Mouse (Mus musculus): ENCODE results near the gene Gm5741. TPM values are rescaled to one million over a fixed set of nuclear protein-coding genes. Genes with fewer than 3 reads are reported as not detected.

The Gm5741 gene
- total and polyA plus RNA-seq, 3 experiments, result not detected

DNA sequence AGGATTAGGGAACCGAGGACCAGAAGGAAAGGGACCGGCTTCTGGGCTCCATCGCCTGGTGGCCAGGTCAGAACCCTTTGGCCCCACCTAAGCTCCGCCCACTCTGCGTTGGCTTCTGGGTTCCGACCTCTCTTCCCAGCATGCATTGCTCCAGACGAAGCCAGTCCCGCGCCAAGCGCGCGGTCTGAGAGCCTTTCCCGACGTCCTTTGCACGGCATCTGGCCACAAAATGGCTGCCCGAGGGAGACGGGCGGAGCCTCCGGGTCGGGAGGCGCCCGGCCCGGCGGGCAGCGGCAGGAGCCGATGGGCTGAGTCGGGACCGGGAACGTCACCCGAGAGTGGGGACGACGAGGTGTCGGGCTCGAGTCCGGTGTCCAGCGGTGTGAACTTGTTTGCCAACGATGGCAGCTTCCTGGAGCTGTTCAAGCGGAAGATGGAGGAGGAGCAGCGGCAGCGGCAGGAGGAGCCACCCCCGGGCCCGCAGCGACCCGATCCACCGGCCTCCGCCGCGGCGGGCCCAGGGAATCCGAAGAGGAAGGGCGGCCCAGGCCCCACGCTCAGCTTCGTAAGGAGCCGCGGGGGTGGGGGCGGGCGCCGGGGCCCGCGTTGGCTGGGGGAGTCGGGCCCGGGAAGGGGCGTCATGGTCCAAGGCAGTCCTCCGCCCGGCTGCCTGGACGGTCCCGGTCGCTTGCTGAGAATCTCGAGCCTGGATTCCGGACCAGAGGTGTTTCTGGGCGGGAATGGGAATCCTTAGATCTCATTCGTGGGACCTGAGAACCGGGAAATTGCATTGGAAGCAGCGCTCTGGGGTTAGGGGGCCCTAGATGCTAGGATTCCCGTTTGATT lies 40.9 kb downstream of the Gm5741 start, which contains the start of gene Trir:
Gene Trir, plus strand, starts transcription at position 154 of the 846 bp plus-strand sequence.
- peak; percentile 88 for TF ChIP-seq EP300 (IDR thresholded peaks at IDR 0.05; ENCODE audit: insufficient read depth, low read depth, low read length)
- peak; percentile 96 for TF ChIP-seq POLR2A (IDR thresholded peaks at IDR 0.05; ENCODE audit: insufficient read depth, low read depth, low read length)
- peak; percentile 46 for TF ChIP-seq CTCF (IDR thresholded peaks at IDR 0.05)
- Histone ChIP-seq H3K4me1 (ENCODE audit: control insufficient read depth, insufficient read depth, low read length) (peaks cover 15% of the 10 kb centered on the region), H3K27ac (peak within 1 kb of the TSS; percentile 100), H3K27me3 (ENCODE audit: control insufficient read depth, insufficient read depth, low read length) (no peaks in the 10 kb centered on the region), H3K9ac (ENCODE audit: low read depth, low read length) (peak within 1 kb of the TSS; percentile 90), H3K4me3 (peak within 1 kb of the TSS; percentile 87), H3K36me3 (ENCODE audit: control insufficient read depth, insufficient read depth, low read length) (no peaks in the 10 kb centered on the region), H3K79me2 (replicated peaks; ENCODE audit: control insufficient read depth, insufficient read depth, low read length) (peaks cover 5% of the 10 kb centered on the region; the same call in 1 of the 2 replicates)
- under 1% methylated on average over 75 of the region's 75 CpGs for WGBS
- intact Hi-C loops (cut with DNase I), result loop anchor here (10.0 kb wide), 1 partner anchor 52 kb away; the partner anchor contains the start of gene Junb
- DNase-seq, result peak; percentile 98

DNA sequence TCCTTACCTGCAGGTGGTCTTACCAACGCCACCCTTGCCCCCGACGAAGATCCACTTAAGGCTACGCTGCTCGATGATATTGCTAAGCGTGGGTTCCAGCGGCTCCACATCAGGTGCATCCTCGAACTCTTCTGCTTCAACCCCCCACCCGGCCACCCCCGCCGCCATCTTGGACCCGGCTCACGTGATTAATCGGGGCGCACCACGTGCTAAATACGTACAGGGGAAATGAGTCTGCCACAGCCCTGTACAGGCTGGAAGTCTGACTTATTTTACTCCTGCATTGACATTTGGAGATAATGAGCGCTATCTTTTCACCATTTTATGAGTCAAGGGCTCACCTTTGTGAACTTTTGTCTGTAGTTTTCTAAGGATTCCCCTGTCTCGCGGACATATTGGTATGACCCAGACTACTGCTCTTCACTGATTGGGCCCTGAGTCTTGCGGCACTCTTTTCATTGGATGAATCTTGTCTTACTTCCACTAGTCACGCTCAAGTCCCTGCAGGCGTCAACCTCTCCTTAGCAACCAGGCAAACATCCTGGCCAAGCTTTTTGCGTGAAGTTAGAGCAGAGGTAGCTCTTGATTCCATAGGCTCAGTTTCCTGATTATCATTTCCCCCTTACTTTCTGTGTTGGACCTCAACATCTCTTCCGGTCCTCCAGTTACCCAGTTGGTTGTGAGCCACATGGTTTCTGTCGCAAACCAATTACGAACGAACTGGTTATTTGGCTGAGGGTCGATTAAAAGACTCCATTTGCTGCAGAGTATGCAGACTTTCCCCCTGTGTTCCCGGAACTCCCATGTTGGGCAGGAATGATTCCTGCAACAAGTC lies 42.5 kb downstream of the Gm5741 start, which contains the start of gene Asna1:
Gene Asna1, minus strand, starts transcription at position 184 of the 835 bp plus-strand sequence.
- Histone ChIP-seq H3K27ac (peak within 1 kb of the TSS; percentile 100), H3K4me3 (peak within 1 kb of the TSS; percentile 66), H3K36me3 (ENCODE audit: control insufficient read depth, insufficient read depth, low read length) (no peaks in the 10 kb centered on the region), H3K4me1 (ENCODE audit: control insufficient read depth, insufficient read depth, low read length) (peaks cover 15% of the 10 kb centered on the region), H3K27me3 (ENCODE audit: control insufficient read depth, insufficient read depth, low read length) (no peaks in the 10 kb centered on the region), H3K79me2 (replicated peaks; ENCODE audit: control insufficient read depth, insufficient read depth, low read length) (peaks cover 5% of the 10 kb centered on the region; the same call in 1 of the 2 replicates), H3K9ac (ENCODE audit: low read depth, low read length) (peak within 1 kb of the TSS; percentile 92)
- intact Hi-C loops (cut with DNase I), result loop anchor here (10.0 kb wide), 1 partner anchor 51 kb away; the partner anchor contains the start of gene Junb
- TF ChIP-seq EP300 (IDR thresholded peaks at IDR 0.05; ENCODE audit: insufficient read depth, low read depth, low read length) (peak; percentile 43; the same call in 1 of the 2 replicates), POLR2A (IDR thresholded peaks at IDR 0.05; ENCODE audit: insufficient read depth, low read depth, low read length) (peak; percentile 54; the same call in 1 of the 2 replicates), CTCF (IDR thresholded peaks at IDR 0.05) (no peak)
- DNase-seq, result peak; percentile 86 to 87
- WGBS, result 3% methylated on average over 30 of the region's 30 CpGs

DNA sequence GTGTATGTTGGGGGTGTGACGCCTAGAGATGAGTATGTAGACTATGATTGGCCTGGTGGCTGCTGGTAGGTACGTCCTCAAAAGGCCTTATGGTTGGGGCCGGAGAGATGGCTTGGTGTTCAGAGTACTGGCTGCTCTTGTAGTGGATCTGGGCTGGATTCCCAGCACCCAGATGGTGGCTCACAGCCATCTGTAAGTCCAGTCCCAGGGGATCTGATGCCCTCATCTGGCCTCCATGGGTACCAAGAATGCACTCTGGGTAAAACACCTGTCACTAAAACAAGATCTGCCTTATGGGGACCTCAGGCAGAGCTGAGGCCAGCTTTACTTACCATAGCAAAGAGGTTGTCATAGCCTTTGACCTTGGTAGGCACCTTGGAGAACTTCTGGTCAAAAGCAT lies 43.9 kb downstream of the Gm5741 start:
- intact Hi-C loops (cut with DNase I), result loop anchor here (10.0 kb wide), 1 partner anchor 49 kb away; the partner anchor contains the start of gene Junb
- Histone ChIP-seq H3K9ac (ENCODE audit: low read depth, low read length) (no peak overlapping the region), H3K36me3 (ENCODE audit: control insufficient read depth, insufficient read depth, low read length) (no peaks in the 10 kb centered on the region)

DNA sequence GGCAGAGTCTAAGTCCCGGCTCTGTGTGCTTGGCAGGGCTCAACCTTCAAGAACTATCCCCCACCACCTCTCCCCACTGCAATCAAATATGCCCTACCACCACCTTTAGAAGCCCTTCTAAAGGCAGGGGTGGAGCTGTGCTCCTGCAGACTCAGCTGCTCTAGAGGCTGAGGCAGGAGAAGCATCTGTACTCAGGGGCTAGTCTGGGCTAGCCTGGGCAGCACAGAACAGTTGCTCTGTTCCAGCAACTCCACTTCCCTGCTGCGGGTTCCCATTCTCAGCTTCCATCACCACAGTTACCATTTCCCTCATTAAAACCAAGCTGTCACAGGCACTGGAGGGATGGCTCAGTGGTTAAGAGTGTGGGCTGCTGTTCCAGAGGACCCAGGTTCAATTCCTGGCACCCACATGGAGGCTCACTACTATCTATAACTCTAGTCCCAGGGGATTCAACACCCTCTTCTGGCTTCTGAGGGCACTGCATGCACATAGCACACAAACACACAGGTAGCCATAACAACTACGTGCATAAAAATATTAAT lies 46.2 kb downstream of the Gm5741 start:
- H3K27me3 ChIP-seq (ENCODE audit: control insufficient read depth, insufficient read depth, low read length), result no peaks in the 10 kb centered on the region
- 98% methylated on average over 3 of the region's 3 CpGs for WGBS
- peaks cover 7% of the 10 kb centered on the region for H3K4me1 ChIP-seq (ENCODE audit: control insufficient read depth, insufficient read depth, low read length)
- no peak overlapping the region for H3K9ac ChIP-seq (ENCODE audit: low read depth, low read length)
- no peak for DNase-seq
- H3K27ac ChIP-seq, result no peak overlapping the region
- TF ChIP-seq POLR2A (IDR thresholded peaks at IDR 0.05; ENCODE audit: insufficient read depth, low read depth, low read length) (no peak), CTCF (IDR thresholded peaks at IDR 0.05) (peak; percentile 8; the same call in 1 of the 2 replicates)
- peaks cover 2% of the 10 kb centered on the region; the same call in 1 of the 2 replicates for H3K79me2 ChIP-seq (replicated peaks; ENCODE audit: control insufficient read depth, insufficient read depth, low read length)
- intact Hi-C loops (cut with DNase I), result loop anchor here (10.0 kb wide), 1 partner anchor 47 kb away; the partner anchor contains the start of gene Junb
- no peaks in the 10 kb centered on the region for H3K36me3 ChIP-seq (ENCODE audit: control insufficient read depth, insufficient read depth, low read length)
- no peak overlapping the region for H3K4me3 ChIP-seq

More for the DNA sequence above, 43.9 kb downstream of the Gm5741 start:
- Histone ChIP-seq H3K4me1 (ENCODE audit: control insufficient read depth, insufficient read depth, low read length) (peaks cover 14% of the 10 kb centered on the region), H3K79me2 (replicated peaks; ENCODE audit: control insufficient read depth, insufficient read depth, low read length) (peaks cover 5% of the 10 kb centered on the region; the same call in 1 of the 2 replicates), H3K27ac (no peak overlapping the region), H3K27me3 (ENCODE audit: control insufficient read depth, insufficient read depth, low read length) (no peaks in the 10 kb centered on the region), H3K4me3 (no peak overlapping the region)
- no peak for DNase-seq
- TF ChIP-seq EP300 (IDR thresholded peaks at IDR 0.05; ENCODE audit: insufficient read depth, low read depth, low read length), result no peak
- TF ChIP-seq CTCF (IDR thresholded peaks at IDR 0.05), result no peak
- TF ChIP-seq POLR2A (IDR thresholded peaks at IDR 0.05; ENCODE audit: insufficient read depth, low read depth, low read length), result no peak
- 89% methylated on average over 3 of the region's 3 CpGs for WGBS

Small RNA genes lying within 50 kb of the gene (microRNA-seq; reads per million reads assigned to microRNA genes)
- gene Gm23388 (0 to 1.1 reads per million in 2 experiments), gene Mir7070 (0 reads per million in 2 experiments)

Other genes starting within 250 kb of the Gm5741 start
- gene Dand5, start 245.2 kb downstream of the Gm5741 start, total RNA-seq (2021), result 10 to 100 TPM; 11.2 to 12.3 TPM
- 6.1 and 7.6 TPM in 2 replicates for gene Dand5, start 245.2 kb downstream of the Gm5741 start, polyA plus RNA-seq (2012; rRNA removed)
- gene Gadd45gip1, start 236.5 kb downstream of the Gm5741 start, total RNA-seq (2021), result 10 to 100 TPM; 27.4 to 29.7 TPM
- 13.4 and 21.2 TPM in 2 replicates for gene Gadd45gip1, start 236.5 kb downstream of the Gm5741 start, polyA plus RNA-seq (2012; rRNA removed)
- 10 to 100 TPM; 85.1 to 87.6 TPM for gene Rad23a, start 227.3 kb downstream of the Gm5741 start, total RNA-seq (2021)
- 77.3 and 101 TPM in 2 replicates for gene Rad23a, start 227.3 kb downstream of the Gm5741 start, polyA plus RNA-seq (2012; rRNA removed)
- gene Calr, start 221.0 kb downstream of the Gm5741 start, total RNA-seq (2021), result 100 to 1,000 TPM; 352 to 416 TPM
- gene Calr, start 221.0 kb downstream of the Gm5741 start, polyA plus RNA-seq (2012; rRNA removed), result 154 and 269 TPM in 2 replicates
- 10 to 100 TPM; 21.8 to 24.5 TPM for gene Farsa, start 211.0 kb downstream of the Gm5741 start, total RNA-seq (2021)
- gene Farsa, start 211.0 kb downstream of the Gm5741 start, polyA plus RNA-seq (2012; rRNA removed), result 32.5 and 41.4 TPM in 2 replicates
- 1 to 10 TPM; 2.6 to 4.3 TPM for gene Syce2, start 195.9 kb downstream of the Gm5741 start, total RNA-seq (2021)
- 0.33 and 0.64 TPM in 2 replicates for gene Syce2, start 195.9 kb downstream of the Gm5741 start, polyA plus RNA-seq (2012; rRNA removed)
- gene Gcdh, start 174.1 kb downstream of the Gm5741 start, total RNA-seq (2021), result 10 to 100 TPM; 71.5 to 89.9 TPM
- 134 and 148 TPM in 2 replicates for gene Gcdh, start 174.1 kb downstream of the Gm5741 start, polyA plus RNA-seq (2012; rRNA removed)
- gene Klf1, start 166.1 kb downstream of the Gm5741 start, total RNA-seq (2021), result under 1 TPM in 1 of 2 experiments, not detected in 1; 0.16 TPM
- gene Klf1, start 166.1 kb downstream of the Gm5741 start, polyA plus RNA-seq (2012; rRNA removed), result 0.08 and 0.23 TPM in 2 replicates
- 1 to 10 TPM; 6.5 to 9.6 TPM for gene Dnase2a, start 159.4 kb downstream of the Gm5741 start, total RNA-seq (2021)
- gene Dnase2a, start 159.4 kb downstream of the Gm5741 start, polyA plus RNA-seq (2012; rRNA removed), result 9.2 and 10.9 TPM in 2 replicates
- gene Mast1, start 130.6 kb downstream of the Gm5741 start, total RNA-seq (2021), result under 1 TPM; 0.07 to 0.10 TPM
- gene Mast1, start 130.6 kb downstream of the Gm5741 start, polyA plus RNA-seq (2012; rRNA removed), result 0.16 and 0.18 TPM in 2 replicates
- not detected for gene Rtbdn, start 121.0 kb downstream of the Gm5741 start, total RNA-seq (2021)
- gene Rtbdn, start 121.0 kb downstream of the Gm5741 start, polyA plus RNA-seq (2012; rRNA removed), result not detected in 2 replicates
- 1 to 10 TPM; 1.3 to 2.1 TPM for gene Gm49661, start 98.5 kb downstream of the Gm5741 start, total RNA-seq (2021)
- gene Gm49661, start 98.5 kb downstream of the Gm5741 start, polyA plus RNA-seq (2012; rRNA removed), result not detected in 2 replicates
- gene Prdx2, start 98.4 kb downstream of the Gm5741 start, total RNA-seq (2021), result 100 to 1,000 TPM; 591 to 662 TPM
- gene Prdx2, start 98.4 kb downstream of the Gm5741 start, polyA plus RNA-seq (2012; rRNA removed), result 464 and 584 TPM in 2 replicates
- gene Rnaseh2a, start 98.2 kb downstream of the Gm5741 start, total RNA-seq (2021), result 10 to 100 TPM; 38.1 to 50.5 TPM
- gene Rnaseh2a, start 98.2 kb downstream of the Gm5741 start, polyA plus RNA-seq (2012; rRNA removed), result 33.7 and 46.3 TPM in 2 replicates
- 10 to 100 TPM; 10.4 to 19.0 TPM for gene Junb, start 89.3 kb downstream of the Gm5741 start, total RNA-seq (2021)
- gene Junb, start 89.3 kb downstream of the Gm5741 start, polyA plus RNA-seq (2012; rRNA removed), result 13.1 and 17.3 TPM in 2 replicates
- 1 to 10 TPM; 2.0 TPM for gene Hook2, start 77.4 kb downstream of the Gm5741 start, total RNA-seq (2021)
- gene Hook2, start 77.4 kb downstream of the Gm5741 start, polyA plus RNA-seq (2012; rRNA removed), result 2.3 and 2.4 TPM in 2 replicates
- gene Best2, start 53.5 kb downstream of the Gm5741 start, total RNA-seq (2021), result not detected
- gene Best2, start 53.5 kb downstream of the Gm5741 start, polyA plus RNA-seq (2012; rRNA removed), result not detected in 2 replicates
- gene Asna1, start 42.7 kb downstream of the Gm5741 start, total RNA-seq (2021), result 10 to 100 TPM; 58.5 to 71.8 TPM
- gene Asna1, start 42.7 kb downstream of the Gm5741 start, polyA plus RNA-seq (2012; rRNA removed), result 104 and 133 TPM in 2 replicates
- 10 to 100 TPM; 81.5 to 94.1 TPM for gene Trir, start 41.2 kb downstream of the Gm5741 start, total RNA-seq (2021)
- 47.2 and 54.3 TPM in 2 replicates for gene Trir, start 41.2 kb downstream of the Gm5741 start, polyA plus RNA-seq (2012; rRNA removed)
- gene Tnpo2, start 31.1 kb downstream of the Gm5741 start, total RNA-seq (2021), result 10 to 100 TPM; 26.8 to 28.4 TPM
- 26.8 and 34.8 TPM in 2 replicates for gene Tnpo2, start 31.1 kb downstream of the Gm5741 start, polyA plus RNA-seq (2012; rRNA removed)
- 1 to 10 TPM; 2.4 to 2.5 TPM for gene Fbxw9, start 7.9 kb downstream of the Gm5741 start, total RNA-seq (2021)
- 9.3 and 10.5 TPM in 2 replicates for gene Fbxw9, start 7.9 kb downstream of the Gm5741 start, polyA plus RNA-seq (2012; rRNA removed)
- gene Dhps, start 3.8 kb upstream of the Gm5741 start, total RNA-seq (2021), result 10 to 100 TPM; 26.1 to 29.4 TPM
- gene Dhps, start 3.8 kb upstream of the Gm5741 start, polyA plus RNA-seq (2012; rRNA removed), result 31.5 and 33.2 TPM in 2 replicates
- 10 to 100 TPM; 39.0 to 41.4 TPM for gene Wdr83os, start 12.8 kb upstream of the Gm5741 start, total RNA-seq (2021)
- gene Wdr83os, start 12.8 kb upstream of the Gm5741 start, polyA plus RNA-seq (2012; rRNA removed), result 99.3 and 108 TPM in 2 replicates
- gene Wdr83, start 13.3 kb upstream of the Gm5741 start, total RNA-seq (2021), result 10 to 100 TPM; 29.4 to 30.2 TPM
- 39.2 and 44.2 TPM in 2 replicates for gene Wdr83, start 13.3 kb upstream of the Gm5741 start, polyA plus RNA-seq (2012; rRNA removed)
- gene Man2b1, start 15.3 kb upstream of the Gm5741 start, total RNA-seq (2021), result 10 to 100 TPM; 25.4 to 26.8 TPM
- 37.3 and 42.3 TPM in 2 replicates for gene Man2b1, start 15.3 kb upstream of the Gm5741 start, polyA plus RNA-seq (2012; rRNA removed)
- 1 to 10 TPM; 1.6 to 2.6 TPM for gene Zfp791, start 55.1 kb upstream of the Gm5741 start, total RNA-seq (2021)
- 1.00 and 1.2 TPM in 2 replicates for gene Zfp791, start 55.1 kb upstream of the Gm5741 start, polyA plus RNA-seq (2012; rRNA removed)
- not detected for gene Cks1brt, start 83.9 kb upstream of the Gm5741 start, total RNA-seq (2021)
- not detected in 2 replicates for gene Cks1brt, start 83.9 kb upstream of the Gm5741 start, polyA plus RNA-seq (2012; rRNA removed)
- gene Olfr371, start 158.0 kb upstream of the Gm5741 start, total RNA-seq (2021), result not detected
- gene Olfr371, start 158.0 kb upstream of the Gm5741 start, polyA plus RNA-seq (2012; rRNA removed), result not detected in 2 replicates
- 1 to 10 TPM; 5.2 to 5.5 TPM for gene Orc6, start 231.7 kb upstream of the Gm5741 start, total RNA-seq (2021)
- 6.1 and 7.1 TPM in 2 replicates for gene Orc6, start 231.7 kb upstream of the Gm5741 start, polyA plus RNA-seq (2012; rRNA removed)
- gene Vps35, start 231.8 kb upstream of the Gm5741 start, total RNA-seq (2021), result 10 to 100 TPM; 63.5 to 68.9 TPM
- 19.0 and 40.9 TPM in 2 replicates for gene Vps35, start 231.8 kb upstream of the Gm5741 start, polyA plus RNA-seq (2012; rRNA removed)